Mouse (Mus musculus) limb, embryonic 13.5 days (tissue): ENCODE results near the gene Syt15. TPM values are rescaled to one million over a fixed set of nuclear protein-coding genes. Genes with fewer than 3 reads are reported as not detected.

Experiments
- ATAC-seq: fragments of 200-750 bp; cut with Nextera tagmentation; 2 replicates; pipeline ENCODE4 v1.8.0; 2017; ENCODE audit warnings: low read depth, moderate number of reproducible peaks, moderate TSS enrichment; ENCODE audit not compliant: low FRiP score
- H3K27ac ChIP-seq: fragments of 300-500 bp; sonication (generic); 2 replicates; pipeline ENCODE4 v1.5.1; 2015; ENCODE audit warnings: inconsistent platforms, mild to moderate bottlenecking, moderate library complexity
- H3K27me3 ChIP-seq: fragments of 300-500 bp; sonication (generic); 2 replicates; pipeline ENCODE4 v1.6.1; 2015; ENCODE audit warnings: mild to moderate bottlenecking, inconsistent platforms
- H3K36me3 ChIP-seq: fragments of 300-500 bp; sonication (generic); 2 replicates; pipeline ENCODE4 v1.6.1; 2015; ENCODE audit warnings: inconsistent platforms, mild to moderate bottlenecking, moderate library complexity
- H3K4me1 ChIP-seq: fragments of 300-500 bp; sonication (generic); 2 replicates; pipeline ENCODE4 v1.6.1; 2015; ENCODE audit warnings: inconsistent platforms
- H3K4me2 ChIP-seq: fragments of 300-500 bp; sonication (generic); replicated peaks from 2 replicates; pipeline ENCODE4 v1.6.1; 2015; ENCODE audit warnings: inconsistent platforms, mild to moderate bottlenecking, moderate library complexity
- H3K4me3 ChIP-seq: fragments of 300-500 bp; sonication (generic); 2 replicates; pipeline ENCODE4 v1.5.1; 2015; ENCODE audit warnings: moderate library complexity, mild to moderate bottlenecking, inconsistent platforms
- H3K9ac ChIP-seq: fragments of 300-500 bp; sonication (generic); 2 replicates; pipeline ENCODE4 v1.6.1; 2015; ENCODE audit warnings: mild to moderate bottlenecking, inconsistent platforms
- H3K9me3 ChIP-seq: fragments of 300-500 bp; sonication (generic); 2 replicates; pipeline ENCODE4 v1.6.1; 2016; ENCODE audit warnings: inconsistent platforms
- WGBS: fragments of 180-500 bp; shearing (Covaris S2); methylation state at CpG from one replicate; pipeline ENCODE4 v1.1.7; 2015; 5-methylcytosine and 5-hydroxymethylcytosine counted together
- polyA plus RNA-seq: library from polyadenylated mRNA; unstranded; fragments of >200 nt; fragmentation: Nextera tagmentation; extraction: Ambion mirVana; gene quantifications from 2 replicates; pipeline ENCODE4 v1.2.1, GENCODE M21; 2015

Syt15 gene
- polyA plus RNA-seq: 0.29 and 0.39 TPM in 2 replicates

DNA sequence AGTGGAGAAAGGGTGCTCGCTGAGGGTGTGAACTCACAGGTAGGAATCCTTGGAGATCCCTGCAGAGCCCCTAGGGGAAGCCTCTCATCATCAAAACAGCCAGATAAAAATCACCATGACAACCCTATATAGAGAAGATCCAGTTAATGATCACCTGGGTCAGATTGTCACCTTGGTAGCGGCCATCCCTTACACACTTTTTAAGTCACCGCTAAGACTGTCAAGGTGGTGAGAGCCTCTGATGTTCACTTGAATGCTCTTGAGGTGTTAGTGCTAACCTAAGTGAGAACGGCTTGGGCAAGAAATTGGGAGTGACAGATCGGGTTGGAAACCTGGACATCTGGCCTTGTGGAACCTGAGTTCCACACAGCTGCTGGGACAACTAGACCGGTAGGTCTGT, at the start of gene Syt15:
Gene Syt15 (plus strand): TSS at position 301 of the 400 bp plus-strand sequence.
- H3K4me1 ChIP-seq: peaks cover 9% of the 10 kb centered on the region
- peak within 1 kb of the TSS; percentile 72 for H3K4me2 ChIP-seq
- peak within 1 kb of the TSS; percentile 40 for H3K4me3 ChIP-seq
- H3K27me3 ChIP-seq: peaks cover 49% of the 10 kb centered on the region
- no peak within 1 kb of the TSS for H3K27ac ChIP-seq
- WGBS: 48% methylated on average over 6 of the region's 6 CpGs
- H3K36me3 ChIP-seq: no peaks in the 10 kb centered on the region
- no peaks in the 10 kb centered on the region for H3K9me3 ChIP-seq
- ATAC-seq: no peak
- peak within 1 kb of the TSS; percentile 59 for H3K9ac ChIP-seq

DNA sequence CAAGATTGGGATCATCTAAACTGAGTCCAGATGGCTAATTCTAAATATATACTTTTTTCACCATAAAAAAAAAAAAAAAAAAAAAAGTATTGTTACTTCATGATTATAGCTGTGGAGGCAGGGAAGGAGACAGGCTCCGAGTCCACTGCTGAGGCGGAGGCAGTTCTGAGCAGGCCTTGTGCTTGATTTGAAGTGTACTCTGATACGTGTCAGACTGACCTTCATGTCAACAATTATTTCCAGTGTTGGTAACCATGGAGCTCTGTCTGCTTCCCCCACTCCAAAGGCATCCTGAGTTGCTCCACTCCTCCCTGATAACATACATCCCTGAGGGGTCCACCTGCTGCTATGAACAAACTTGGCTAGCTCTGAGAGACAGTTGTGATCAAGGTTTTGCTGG, 48.3 kb upstream of the Syt15 start:
- H3K9ac ChIP-seq: no peak overlapping the region
- H3K36me3 ChIP-seq: no peaks in the 10 kb centered on the region
- no peaks in the 10 kb centered on the region for H3K27me3 ChIP-seq
- no peak overlapping the region for H3K4me2 ChIP-seq
- no peak for ATAC-seq
- H3K27ac ChIP-seq: no peak overlapping the region
- no peaks in the 10 kb centered on the region for H3K9me3 ChIP-seq
- no peaks in the 10 kb centered on the region for H3K4me1 ChIP-seq
- WGBS: 92% methylated on average over 3 of the region's 3 CpGs
- no peak overlapping the region for H3K4me3 ChIP-seq

DNA sequence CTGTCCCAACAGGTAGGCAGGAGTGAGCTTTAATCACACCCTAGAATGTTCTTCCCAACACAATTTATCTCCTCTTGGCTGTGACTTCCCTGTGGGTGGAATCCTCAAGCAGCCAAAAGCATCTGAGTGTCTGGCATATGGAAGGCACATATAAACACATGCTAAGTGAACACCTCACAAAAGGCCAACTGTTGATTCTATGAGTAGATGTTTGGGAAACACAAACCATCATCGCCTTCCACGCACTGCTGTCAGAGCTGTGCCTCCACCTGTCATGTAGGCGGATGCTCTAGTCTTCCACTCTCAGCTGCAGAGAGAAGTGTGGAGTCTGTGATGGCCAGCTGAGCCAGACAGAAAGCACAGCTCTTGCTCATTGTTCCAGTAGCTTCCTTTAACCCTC, 40.0 kb upstream of the Syt15 start:
- H3K4me1 ChIP-seq: no peaks in the 10 kb centered on the region
- no peak overlapping the region for H3K9ac ChIP-seq
- no peaks in the 10 kb centered on the region; the same call in 1 of the 2 replicates for H3K27me3 ChIP-seq
- H3K36me3 ChIP-seq: no peaks in the 10 kb centered on the region
- peaks cover 7% of the 10 kb centered on the region; the same call in 1 of the 2 replicates for H3K9me3 ChIP-seq
- H3K27ac ChIP-seq: no peak overlapping the region
- no peak overlapping the region for H3K4me2 ChIP-seq
- WGBS: 94% methylated on average over 3 of the region's 3 CpGs
- no peak overlapping the region for H3K4me3 ChIP-seq
- no peak for ATAC-seq

DNA sequence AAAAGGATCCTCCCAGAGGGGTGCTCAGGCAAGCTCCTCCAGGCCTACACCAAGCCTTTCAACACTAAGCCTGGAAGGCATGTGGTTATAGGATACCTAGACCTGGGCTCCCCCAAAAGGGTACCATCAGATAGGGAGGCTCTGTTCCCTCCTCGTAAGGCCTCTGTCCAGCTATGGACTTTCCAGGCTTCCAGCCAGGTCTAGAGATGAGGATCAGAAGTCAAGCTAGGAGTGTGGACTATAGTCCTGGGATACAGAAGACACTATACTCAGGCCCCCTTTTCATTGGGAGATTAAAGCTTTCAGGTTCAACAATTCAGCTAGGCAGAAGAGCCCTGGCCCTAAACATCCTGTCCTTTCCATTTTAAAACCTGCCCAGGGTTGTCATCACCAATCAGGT, 36.3 kb upstream of the Syt15 start:
- no peaks in the 10 kb centered on the region for H3K36me3 ChIP-seq
- no peaks in the 10 kb centered on the region for H3K4me1 ChIP-seq
- 80% methylated on average over 1 of the region's 1 CpGs for WGBS
- H3K9me3 ChIP-seq: peaks cover 7% of the 10 kb centered on the region; the same call in 1 of the 2 replicates
- H3K27ac ChIP-seq: no peak overlapping the region
- H3K9ac ChIP-seq: no peak overlapping the region
- no peak overlapping the region for H3K4me3 ChIP-seq
- H3K4me2 ChIP-seq: no peak overlapping the region
- no peak for ATAC-seq
- H3K27me3 ChIP-seq: no peaks in the 10 kb centered on the region; the same call in 1 of the 2 replicates

DNA sequence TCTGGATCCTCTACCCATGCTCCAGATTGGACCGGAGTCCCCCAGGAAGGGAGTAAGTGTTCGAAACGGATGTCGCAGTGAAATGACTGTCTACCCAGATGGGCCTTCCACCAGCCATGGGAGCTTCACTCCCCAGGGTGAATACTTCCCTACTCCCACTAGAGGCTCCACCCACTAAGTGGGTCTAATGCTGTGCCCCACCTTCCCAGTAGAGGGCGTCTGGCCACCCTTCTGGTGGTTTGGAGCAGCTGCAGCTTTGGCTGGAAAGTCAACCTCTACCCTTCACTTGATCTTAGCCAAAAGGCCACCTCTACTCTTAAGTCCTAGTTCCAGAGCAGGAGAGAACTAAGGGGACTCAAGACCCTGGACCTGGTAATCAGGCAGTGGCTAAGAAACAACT, 30.8 kb upstream of the Syt15 start:
- Histone ChIP-seq H3K4me3 (no peak overlapping the region), H3K36me3 (no peaks in the 10 kb centered on the region), H3K27ac (no peak overlapping the region), H3K4me1 (no peaks in the 10 kb centered on the region), H3K9me3 (no peaks in the 10 kb centered on the region), H3K4me2 (no peak overlapping the region), H3K9ac (no peak overlapping the region), H3K27me3 (no peaks in the 10 kb centered on the region)
- ATAC-seq: no peak
- WGBS: 67% methylated on average over 5 of the region's 5 CpGs

DNA sequence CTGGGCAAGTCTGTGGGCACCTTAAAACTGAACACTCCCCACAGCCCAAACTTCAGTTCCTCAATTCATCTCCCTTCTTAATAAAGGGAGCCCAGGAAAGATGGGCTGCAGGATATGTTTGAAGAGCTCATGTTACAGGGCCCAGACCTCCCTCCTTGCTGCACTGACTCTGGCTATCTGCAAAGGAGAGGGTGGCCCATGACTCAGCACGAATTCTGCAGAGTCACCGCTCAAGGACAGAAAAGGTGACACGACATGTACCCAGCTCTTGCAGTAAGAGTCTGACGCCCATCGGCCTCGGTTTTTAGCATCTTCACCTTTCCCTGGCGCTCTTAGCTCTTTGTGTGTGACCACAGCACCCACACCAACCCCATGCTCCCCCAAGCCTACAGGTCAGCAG, 29.0 kb upstream of the Syt15 start:
- H3K27me3 ChIP-seq: 0 out of 2 replicates have a peak, but pooled peaks cover 4% of the 10 kb centered on the region
- WGBS: 67% methylated on average over 7 of the region's 7 CpGs
- H3K4me3 ChIP-seq: no peak overlapping the region
- H3K4me1 ChIP-seq: no peaks in the 10 kb centered on the region
- H3K4me2 ChIP-seq: no peak overlapping the region
- H3K9ac ChIP-seq: no peak overlapping the region
- ATAC-seq: no peak
- peaks cover 9% of the 10 kb centered on the region; the same call in 1 of the 2 replicates for H3K36me3 ChIP-seq
- no peaks in the 10 kb centered on the region for H3K9me3 ChIP-seq
- H3K27ac ChIP-seq: no peak overlapping the region

DNA sequence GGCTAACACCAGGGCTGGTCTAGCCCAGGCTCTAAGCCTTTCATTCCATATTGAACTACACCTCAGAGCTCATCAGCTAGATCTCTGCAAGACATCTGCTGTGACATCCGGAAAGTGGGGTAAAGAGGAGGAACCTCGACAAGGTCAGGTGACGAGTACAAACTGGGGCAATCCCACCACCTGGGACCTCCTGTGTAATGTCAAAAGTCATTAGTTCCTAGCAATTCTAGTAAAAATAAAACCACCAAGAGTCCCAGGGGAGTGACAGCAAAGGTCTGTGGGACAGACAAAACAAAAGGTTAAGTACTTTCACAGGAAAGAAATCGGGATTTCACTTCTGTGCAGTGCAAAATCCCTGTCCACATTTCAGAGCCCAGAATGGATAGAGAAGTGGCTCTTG, 25.5 kb upstream of the Syt15 start:
- no peak for ATAC-seq
- H3K27me3 ChIP-seq: 0 out of 2 replicates have a peak, but pooled peaks cover 4% of the 10 kb centered on the region
- no peak overlapping the region for H3K9ac ChIP-seq
- no peak overlapping the region for H3K27ac ChIP-seq
- H3K4me1 ChIP-seq: peaks cover 15% of the 10 kb centered on the region
- peaks cover 9% of the 10 kb centered on the region; the same call in 1 of the 2 replicates for H3K36me3 ChIP-seq
- H3K4me2 ChIP-seq: no peak overlapping the region
- no peaks in the 10 kb centered on the region for H3K9me3 ChIP-seq
- H3K4me3 ChIP-seq: no peak overlapping the region
- 72% methylated on average over 4 of the region's 4 CpGs for WGBS

DNA sequence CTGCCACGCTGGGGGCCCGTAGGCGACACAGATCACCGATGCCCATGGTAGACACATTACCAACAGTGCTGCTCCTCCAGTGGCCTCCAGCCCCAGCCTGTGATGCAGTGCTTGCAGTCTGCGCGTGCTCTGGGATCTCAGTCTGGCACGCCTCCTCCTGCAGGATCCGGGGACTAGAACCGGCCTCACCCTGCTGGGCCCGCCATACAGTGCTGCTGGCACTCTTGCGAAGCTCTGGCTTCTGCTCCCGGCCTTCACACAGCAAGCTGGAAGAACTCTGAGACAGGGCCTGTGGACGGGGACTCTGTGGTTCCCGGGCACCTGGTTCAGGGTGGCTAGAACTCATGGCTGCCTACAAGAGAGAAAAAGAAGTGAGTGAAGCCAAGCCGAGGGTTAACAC, 23.9 kb upstream of the Syt15 start:
- Histone ChIP-seq H3K27me3 (peaks cover 11% of the 10 kb centered on the region; the same call in 1 of the 2 replicates), H3K27ac (no peak overlapping the region), H3K36me3 (peaks cover 9% of the 10 kb centered on the region; the same call in 1 of the 2 replicates), H3K4me1 (peaks cover 15% of the 10 kb centered on the region), H3K9me3 (no peaks in the 10 kb centered on the region), H3K9ac (no peak overlapping the region), H3K4me2 (no peak overlapping the region), H3K4me3 (no peak overlapping the region)
- no peak for ATAC-seq
- WGBS: 89% methylated on average over 15 of the region's 15 CpGs

DNA sequence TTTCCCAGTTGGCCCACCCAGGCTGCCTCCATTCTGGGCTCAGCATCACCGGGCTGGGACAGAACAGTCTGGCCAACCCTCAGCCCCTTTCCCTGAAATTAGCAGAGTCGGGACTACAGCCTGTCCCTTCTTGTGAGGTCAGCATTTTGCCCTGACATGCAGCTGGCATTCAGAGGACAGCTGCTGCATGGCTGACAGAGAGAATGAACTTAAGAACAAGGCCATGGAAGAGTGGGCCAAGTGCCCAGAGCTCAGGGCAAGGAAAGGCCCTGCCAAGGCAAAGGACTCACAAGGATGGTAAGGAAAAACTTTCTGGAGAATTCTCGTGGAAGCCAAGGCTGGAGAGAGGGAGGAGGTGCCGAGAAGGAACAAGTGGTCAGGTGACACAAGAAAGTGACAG, 22.7 kb upstream of the Syt15 start:
- Histone ChIP-seq H3K36me3 (peaks cover 9% of the 10 kb centered on the region; the same call in 1 of the 2 replicates), H3K27me3 (peaks cover 13% of the 10 kb centered on the region; the same call in 1 of the 2 replicates), H3K4me1 (peaks cover 15% of the 10 kb centered on the region), H3K9ac (0 out of 2 replicates have a peak overlapping the region, but pooled peaks have one; percentile 2), H3K4me3 (no peak overlapping the region), H3K27ac (no peak overlapping the region), H3K9me3 (no peaks in the 10 kb centered on the region), H3K4me2 (no peak overlapping the region)
- ATAC-seq: no peak
- WGBS: 18% methylated on average over 4 of the region's 4 CpGs

DNA sequence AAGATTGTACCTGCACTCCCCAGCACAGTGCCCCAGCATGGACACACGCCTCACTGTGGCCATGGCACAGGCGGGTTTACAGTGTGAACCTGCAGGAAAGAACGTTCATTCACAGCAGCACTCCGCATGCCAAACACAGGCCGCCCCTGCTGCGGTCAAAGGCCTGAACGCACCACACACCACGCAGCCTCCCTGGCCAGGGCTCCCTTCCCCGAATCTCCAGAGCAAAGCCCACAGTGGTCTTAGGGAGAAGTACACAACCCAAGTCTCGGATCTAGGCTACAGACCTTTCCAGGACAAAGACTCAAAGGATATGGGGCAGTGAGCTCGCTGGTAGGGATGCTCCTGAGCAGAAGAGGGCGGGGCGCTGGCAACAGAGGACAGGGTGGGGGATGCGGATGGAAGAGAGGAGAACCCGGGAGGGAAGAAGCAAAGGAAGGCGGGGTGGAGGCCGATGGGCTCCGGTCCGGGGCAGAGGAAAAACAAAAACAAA, 18.6 kb upstream of the Syt15 start:
- no peak overlapping the region for H3K27ac ChIP-seq
- H3K27me3 ChIP-seq: peaks cover 21% of the 10 kb centered on the region
- H3K4me2 ChIP-seq: peak overlapping the region; percentile 94
- 5% methylated on average over 18 of the region's 19 CpGs for WGBS
- H3K4me3 ChIP-seq: peak overlapping the region; percentile 80
- H3K36me3 ChIP-seq: no peaks in the 10 kb centered on the region
- H3K9ac ChIP-seq: peak overlapping the region; percentile 73
- ATAC-seq: peak; percentile 34; the same call in 1 of the 2 replicates
- H3K4me1 ChIP-seq: peaks cover 12% of the 10 kb centered on the region
- no peaks in the 10 kb centered on the region for H3K9me3 ChIP-seq

DNA sequence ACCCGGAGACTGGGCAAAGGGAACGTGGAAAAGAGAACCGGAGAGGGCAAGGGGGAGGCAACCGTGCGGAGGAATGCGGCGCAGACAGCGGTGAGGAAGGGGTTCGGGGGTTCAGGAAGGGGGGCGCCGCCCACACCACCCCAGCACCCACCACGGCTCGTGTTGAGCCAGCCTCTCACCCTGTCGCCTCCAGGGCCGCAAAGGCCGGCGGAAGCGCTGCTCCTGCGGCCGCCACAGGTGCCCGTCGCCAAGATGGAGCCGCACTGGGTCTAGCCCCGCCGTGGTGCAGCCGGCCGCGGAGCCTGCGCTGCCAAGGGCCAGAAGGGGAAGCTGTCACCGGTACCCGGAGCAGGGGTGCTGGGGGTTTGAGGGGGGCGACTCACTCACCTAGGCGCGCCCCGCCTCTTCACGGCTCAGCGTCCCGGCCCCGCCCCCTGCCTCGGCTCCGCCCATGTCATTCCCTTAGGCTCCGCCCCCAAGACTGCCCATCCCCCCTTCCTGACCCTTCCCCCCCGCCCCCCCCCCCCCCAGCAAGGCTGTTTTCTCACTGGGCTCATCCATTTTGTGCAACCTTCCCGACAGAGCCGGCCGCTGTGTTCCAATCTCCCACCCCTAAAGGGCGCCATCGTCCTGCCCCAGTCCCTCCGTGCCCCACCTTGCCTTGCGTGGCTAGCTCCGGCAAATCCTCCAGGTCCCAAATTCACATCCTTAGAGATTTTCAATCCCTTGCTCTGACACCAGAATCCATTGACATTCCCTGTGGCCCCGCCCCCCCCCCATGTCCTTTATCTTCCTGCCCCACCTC, 18.0 kb upstream of the Syt15 start, which contains the start of gene Gprin2:
Gene Gprin2 (minus strand): TSS at position 423 of the 805 bp plus-strand sequence.
- Histone ChIP-seq H3K27me3 (peaks cover 21% of the 10 kb centered on the region), H3K36me3 (no peaks in the 10 kb centered on the region), H3K9me3 (no peaks in the 10 kb centered on the region), H3K27ac (no peak within 1 kb of the TSS), H3K4me1 (peaks cover 6% of the 10 kb centered on the region), H3K4me3 (peak within 1 kb of the TSS; percentile 80), H3K9ac (peak within 1 kb of the TSS; percentile 73), H3K4me2 (peak within 1 kb of the TSS; percentile 94)
- WGBS: 1% methylated on average over 39 of the region's 52 CpGs
- peak; percentile 58 for ATAC-seq

DNA sequence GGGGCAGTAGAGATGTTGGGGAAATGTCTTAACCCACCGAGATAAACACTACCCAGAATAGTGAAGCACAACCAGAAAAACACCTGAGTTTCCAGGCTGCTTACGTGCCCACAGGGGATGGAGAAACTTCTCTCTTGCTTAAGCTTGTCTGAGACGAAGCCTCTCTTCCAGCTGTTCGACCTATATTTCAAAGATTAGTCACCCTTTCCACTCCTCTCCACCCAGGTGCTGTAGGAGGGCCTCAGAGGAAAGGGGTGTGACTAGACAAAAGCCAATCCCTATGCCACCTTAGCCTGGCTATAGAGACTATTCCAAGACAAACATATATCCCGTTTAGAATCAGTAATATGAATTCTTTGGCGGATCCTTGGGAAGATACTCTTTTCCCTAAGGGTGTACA, 11.4 kb upstream of the Syt15 start:
- H3K27me3 ChIP-seq: peaks cover under 1% of the 10 kb centered on the region
- ATAC-seq: no peak
- no peak overlapping the region for H3K4me3 ChIP-seq
- no peaks in the 10 kb centered on the region for H3K4me1 ChIP-seq
- H3K27ac ChIP-seq: no peak overlapping the region
- no peak overlapping the region for H3K9ac ChIP-seq
- H3K9me3 ChIP-seq: no peaks in the 10 kb centered on the region
- H3K36me3 ChIP-seq: no peaks in the 10 kb centered on the region
- WGBS: 71% methylated on average over 6 of the region's 6 CpGs
- no peak overlapping the region for H3K4me2 ChIP-seq
